Mouse (Mus musculus) right cerebral cortex, postnatal 36 days (tissue): ENCODE measurements around the gene Exosc5.

Source experiments
- DNase-seq, 2 experiments: peaks; one replicate each; pipeline ENCODE4 v3.0.0; 2022; ENCODE audit warnings: low spot score in 2 of 2, mixed read lengths in 1 of 2

Exosc5 gene

DNA sequence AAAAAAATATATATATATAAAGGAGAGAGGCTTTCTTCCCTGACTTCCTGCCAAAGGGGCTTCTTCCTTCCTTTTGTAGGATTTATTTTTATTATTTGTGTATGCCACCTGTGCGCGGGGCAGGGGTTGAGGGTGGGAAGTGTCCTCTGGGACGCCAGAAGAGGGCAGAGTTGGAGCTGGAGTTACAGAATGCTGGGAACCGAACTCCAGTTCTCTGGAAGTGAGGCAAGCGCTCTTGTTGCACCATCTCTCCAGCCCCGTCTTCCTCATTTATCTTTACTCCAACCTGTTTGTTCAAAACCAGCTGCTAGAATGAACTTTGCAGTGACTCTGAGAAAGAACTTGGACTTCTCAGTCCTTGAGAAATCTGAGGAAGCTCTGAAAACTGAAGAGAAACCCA, 21.0 kb downstream of the Exosc5 start:
- no peak for DNase-seq

DNA sequence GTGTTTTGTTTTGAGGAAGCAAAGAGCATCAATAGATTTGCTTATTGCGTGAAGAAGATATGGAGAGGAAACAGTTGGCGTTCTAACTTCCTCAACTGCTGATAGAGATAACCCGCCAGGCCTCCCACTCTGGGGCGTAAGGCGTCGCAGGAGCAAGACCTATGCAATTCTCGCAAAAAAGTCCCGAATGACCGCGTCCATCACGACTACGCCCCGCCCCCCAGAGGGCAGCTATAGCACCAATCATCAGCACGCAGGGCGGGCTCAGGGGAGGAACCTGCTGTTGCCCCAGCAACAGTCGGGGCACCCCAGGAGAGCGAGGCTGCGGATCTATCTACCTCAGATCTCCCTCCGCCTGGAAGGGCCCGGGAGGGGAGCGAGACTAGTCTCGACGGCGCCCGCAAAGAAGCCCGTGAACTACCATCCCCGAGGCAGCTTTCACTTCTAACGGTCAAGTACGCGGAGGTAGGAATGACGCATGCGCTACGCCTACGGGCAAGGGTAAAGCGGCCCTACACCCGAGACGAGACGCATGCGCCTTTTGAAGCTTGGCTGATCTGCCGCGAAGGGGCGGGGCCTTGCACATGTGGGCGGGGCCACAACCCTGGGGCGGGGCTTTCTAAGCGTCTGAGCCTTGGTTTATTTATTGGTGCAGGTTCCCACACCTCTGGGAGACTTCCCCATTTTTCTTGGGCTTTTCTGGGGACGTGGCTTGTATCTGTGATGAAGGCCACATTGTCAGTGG, 21.7 kb downstream of the Exosc5 start, which contains the start of gene B9d2:
TSS of gene B9d2 (plus strand) at position 267 of the 745 bp plus-strand sequence.
- peak; percentile 91 to 92 for DNase-seq

DNA sequence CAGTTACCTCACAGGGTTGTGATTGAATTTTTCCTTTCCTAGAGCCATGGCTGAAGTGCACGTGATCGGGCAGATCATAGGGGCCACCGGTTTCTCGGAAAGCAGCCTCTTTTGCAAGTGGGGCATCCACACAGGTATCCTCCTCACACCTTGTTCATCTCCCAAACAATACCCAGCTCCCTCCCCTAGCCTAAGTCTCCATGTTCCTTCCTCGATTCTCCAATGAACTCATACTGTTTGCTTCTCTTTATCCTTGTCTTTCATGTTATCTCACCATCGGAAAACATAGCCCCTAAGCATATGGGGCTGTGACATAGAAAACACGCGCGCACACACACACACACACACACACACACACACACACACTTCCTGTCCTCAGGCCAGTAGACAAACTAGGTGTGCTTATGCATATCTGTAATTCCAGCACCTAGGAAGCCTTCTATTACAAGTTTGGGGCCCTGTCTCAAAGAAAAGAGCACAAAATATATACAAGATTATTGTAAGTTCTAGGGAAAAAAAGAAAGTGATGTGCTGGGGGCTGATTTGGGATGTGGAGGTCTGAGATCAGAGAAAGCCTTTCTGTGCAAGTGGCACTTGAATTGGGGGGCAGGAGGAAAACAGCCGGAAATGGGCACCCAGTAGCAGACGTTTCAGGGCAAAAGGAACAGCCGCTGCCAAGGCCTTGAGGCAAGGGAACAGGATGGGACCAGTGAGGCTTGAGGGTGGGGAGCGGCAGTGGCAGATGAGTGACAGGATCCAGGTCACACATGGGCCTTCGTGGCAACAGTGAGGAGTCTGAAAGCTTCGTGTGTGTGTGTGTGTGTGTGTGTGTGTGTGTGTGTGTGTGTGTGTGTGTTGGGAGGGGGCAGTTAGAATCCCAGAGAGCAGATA, 22.6 kb downstream of the Exosc5 start:
- DNase-seq, result no peak

DNA sequence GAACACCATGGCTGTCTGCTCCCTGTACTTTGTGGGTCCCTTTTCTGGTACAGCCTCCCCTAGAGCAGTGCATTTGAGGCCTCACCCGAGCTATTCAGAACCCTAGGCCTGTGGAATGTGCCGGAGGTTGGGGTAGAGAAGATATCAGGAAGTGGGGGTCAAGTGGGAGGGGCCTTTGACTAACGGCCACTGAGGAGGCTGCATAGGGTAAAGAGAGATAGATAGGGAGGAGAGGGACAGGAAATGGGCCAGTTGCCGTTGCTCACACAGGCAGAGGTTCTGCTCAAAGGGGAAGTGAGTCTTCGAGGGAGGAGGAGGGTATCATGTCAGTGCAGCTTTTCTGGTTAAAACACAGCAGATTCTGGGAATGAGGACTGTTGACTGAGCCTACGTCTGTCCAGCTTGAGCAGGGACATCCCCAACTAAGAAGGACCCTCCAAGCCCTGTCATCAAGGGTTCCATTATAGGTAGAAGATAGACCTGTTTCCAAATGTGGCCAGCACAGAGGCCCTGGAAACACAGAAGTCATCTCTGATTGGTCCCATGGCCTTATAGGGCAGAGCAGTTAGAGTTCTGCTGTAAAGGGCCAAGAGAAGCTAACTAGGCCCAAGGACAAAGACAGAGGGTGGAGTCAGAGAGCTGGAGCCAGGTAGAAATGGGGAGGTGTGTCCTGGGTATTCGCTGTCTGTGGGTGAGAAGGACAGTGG, 24.7 kb downstream of the Exosc5 start:
- DNase-seq, result no peak

DNA sequence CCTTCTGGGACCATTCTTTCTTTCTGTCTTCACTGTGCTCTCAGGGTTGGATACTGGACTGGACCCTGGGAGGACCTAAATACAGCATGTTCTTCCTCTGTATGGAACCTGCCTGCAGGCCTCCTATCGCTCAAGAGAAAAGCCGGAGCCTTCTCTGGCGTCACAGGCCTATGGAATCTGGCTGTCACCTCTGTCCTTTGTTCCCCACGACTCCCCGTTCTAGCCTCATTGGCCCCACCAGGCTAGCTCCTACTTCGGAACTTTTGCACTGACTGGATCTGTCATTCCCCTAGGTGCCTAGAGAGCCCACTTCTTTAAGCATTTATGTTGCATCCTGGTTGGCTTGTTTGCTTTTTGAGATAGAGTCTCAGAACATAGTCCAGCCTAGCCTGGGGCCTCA, 25.7 kb downstream of the Exosc5 start:
- no peak for DNase-seq

DNA sequence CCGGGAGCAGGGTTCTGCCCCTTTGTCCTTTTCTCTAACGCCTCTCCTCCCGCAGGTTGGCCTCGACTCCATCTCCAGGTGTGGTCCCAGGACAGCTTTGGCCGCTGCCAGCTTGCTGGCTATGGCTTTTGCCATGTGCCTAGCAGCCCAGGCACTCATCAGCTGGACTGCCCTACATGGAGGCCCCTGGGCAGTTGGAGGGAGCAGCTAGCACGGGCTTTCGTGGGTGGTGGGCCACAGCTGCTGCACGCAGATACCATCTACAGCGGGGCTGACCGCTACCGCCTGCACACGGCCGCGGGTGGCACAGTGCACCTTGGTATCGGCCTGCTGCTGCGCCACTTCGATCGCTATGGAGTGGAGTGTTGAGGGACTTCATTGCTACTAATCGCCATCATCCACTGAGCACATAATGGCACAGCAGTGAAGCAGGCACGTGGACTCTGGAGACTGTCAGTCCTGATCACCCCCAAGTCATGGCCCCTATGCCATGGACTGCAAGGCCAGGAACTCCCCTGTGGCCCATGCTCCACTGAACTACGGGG, 27.0 kb downstream of the Exosc5 start:
- no peak for DNase-seq

DNA sequence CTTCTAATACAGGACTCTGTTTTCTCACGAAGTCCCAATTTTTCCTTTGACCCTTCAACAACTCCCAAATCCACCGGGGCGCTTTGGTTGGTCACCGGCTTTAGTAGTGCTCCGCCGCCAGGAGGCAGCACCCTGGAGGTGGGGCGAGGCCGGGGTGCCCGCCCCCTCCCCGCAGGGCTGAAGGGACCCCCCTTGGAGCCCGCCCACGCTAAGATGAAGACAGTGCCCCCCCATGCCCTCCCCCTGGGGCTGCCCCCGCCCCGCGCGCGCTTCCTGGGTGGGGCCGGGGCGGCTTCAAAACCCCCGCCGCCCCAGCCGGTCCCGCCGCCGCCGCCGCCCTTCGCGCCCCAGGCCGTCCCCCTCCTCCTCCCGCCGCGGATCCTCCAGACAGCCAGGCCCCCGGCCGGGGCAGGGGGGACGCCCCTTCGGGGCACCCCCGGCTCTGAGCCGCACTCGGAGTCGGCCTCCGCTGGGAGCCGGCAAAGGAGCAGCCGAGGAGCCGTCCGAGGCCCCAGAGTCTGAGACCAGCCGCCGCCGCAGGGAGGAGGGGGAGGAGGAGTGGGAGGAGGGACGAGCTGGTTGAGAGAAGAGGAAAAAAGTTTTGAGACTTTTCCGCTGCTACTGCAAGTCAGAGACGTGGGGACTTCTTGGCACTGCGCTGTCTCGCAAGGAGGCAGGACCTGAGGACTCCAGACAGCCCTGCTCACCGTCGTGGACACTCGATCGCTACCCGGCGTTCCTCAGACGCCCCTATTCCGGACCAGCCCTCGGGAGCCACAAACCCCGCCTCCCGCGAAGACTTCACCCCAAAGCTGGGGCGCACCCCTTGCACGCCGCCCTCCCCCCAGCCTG, 27.9 kb downstream of the Exosc5 start, which contains the start of gene Tgfb1:
TSS of gene Tgfb1 (plus strand) at position 323 of the 852 bp plus-strand sequence.
- DNase-seq, result no peak

DNA sequence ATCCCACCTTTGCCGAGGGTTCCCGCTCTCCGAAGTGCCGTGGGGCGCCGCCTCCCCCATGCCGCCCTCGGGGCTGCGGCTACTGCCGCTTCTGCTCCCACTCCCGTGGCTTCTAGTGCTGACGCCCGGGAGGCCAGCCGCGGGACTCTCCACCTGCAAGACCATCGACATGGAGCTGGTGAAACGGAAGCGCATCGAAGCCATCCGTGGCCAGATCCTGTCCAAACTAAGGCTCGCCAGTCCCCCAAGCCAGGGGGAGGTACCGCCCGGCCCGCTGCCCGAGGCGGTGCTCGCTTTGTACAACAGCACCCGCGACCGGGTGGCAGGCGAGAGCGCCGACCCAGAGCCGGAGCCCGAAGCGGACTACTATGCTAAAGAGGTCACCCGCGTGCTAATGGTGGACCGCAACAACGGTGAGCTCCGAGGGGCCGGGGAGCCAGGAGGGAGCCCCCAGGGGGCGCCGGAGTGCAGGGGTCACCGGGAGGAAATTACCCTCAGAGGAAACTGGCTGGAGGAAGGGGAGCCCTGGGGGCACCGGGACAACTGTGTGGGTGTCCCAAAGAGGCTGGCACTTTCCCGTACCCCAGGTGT, 28.9 kb downstream of the Exosc5 start:
- no peak for DNase-seq

DNA sequence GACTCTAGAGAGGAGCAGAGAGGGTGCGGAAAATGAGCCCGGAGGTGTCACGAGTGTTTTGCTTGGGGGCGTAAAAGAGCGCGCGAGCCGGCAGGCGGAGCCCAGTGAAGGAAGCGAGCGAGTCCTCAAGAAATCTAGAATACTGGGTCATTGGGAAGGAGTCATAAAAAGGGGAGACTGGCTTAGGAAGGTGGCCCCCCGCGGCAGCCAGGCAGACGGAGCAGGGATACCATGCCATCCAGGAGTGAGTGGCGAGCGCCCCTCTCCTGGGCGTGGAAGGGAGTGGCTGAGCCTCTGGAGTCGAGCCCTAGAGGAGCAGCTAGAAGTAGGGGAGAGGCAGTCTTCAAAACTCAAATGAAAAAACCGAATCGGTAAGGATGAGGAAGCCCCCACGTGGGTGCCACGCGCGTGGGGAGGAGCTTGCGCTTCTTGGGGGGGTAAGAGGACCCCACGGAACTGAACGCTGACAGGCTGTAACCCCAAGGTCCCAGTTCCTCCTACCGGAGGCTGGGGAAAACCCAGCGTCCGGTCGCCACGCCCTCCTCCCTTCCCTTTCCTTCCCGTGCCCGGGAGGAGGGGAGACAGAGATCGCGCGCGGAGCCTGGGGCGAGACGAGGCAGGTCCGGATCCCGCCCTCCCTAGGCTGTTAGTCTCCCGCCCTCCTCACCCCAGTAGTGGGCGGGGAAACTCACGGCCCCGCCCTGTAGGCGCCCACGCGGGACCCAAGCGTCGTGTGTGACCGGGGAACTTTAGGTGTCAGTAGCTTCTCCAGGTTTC, 30.0 kb downstream of the Exosc5 start:
- DNase-seq, result no peak

DNA sequence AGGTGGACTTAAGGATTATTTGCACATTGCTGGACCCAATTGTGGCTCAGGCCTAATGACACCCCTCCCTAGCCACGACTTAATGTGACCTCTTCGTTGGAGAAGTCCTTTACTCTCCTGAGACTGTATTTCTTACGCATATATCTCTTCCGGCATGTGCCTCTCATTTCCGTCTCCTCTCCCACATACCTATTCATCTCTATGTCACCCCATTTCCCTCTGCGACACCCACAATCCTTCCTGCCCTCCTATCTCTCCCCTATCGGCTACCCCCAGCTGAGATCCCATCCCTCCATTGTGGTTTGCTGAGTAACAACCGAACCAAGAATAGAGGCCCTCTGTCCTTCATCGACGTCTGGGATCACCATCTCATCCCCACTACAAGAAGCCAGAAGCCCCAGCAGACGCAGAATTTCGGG, 30.6 kb downstream of the Exosc5 start:
- DNase-seq, result no peak

DNA sequence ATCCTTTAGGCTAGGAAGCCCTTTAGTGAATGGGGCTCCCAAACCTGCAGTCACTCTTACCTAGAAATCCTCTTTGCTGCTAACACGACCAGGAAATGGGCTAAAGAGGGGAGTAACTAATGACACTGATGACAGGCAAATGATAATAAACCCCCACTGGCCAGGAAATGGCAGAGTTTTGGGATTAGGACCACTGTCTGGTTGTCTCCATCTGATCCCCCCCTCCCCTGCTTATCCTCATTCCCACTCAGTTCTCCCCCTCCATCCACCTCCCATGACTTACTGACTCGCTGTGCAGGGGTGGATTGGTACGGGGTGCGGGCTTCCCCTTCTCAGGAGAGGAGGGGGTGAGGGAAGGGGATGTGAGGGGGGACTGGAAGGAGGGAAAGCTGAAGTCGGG, 31.1 kb downstream of the Exosc5 start:
- no peak for DNase-seq

DNA sequence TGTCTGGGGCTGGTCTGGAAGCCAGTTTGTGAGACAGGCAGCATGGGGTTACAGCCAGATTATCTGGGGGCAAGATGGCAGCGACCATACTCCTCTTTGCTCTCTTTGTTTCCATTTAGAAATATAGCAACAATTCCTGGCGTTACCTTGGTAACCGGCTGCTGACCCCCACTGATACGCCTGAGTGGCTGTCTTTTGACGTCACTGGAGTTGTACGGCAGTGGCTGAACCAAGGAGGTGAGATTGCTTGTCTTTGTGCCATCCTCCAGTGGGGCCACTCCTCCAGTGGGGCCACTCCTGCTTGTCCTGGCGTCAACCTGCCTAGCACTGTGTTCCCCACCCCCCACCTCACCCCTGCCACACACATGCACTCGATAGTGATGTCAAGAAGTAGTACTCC, 35.1 kb downstream of the Exosc5 start:
- no peak for DNase-seq

DNA sequence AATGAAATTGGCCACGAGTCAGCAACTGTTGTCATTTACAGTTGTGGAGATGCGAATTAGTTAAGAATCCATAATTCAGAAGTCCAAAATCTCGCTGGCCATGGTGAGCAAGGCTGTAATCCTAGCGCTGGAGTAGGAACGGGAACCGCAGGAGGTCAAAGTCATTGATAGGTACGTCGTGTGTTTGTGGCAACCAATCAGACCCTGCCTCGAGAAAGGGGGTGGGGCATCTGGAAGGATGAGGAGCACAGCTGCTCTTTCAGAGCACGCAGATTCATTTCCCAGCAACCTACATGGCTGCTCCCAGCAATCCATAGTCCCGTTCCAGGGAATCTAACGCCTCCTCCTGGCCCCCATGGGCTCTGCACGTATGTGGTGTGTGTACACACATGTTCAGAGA, 40.9 kb downstream of the Exosc5 start:
- no peak for DNase-seq

DNA sequence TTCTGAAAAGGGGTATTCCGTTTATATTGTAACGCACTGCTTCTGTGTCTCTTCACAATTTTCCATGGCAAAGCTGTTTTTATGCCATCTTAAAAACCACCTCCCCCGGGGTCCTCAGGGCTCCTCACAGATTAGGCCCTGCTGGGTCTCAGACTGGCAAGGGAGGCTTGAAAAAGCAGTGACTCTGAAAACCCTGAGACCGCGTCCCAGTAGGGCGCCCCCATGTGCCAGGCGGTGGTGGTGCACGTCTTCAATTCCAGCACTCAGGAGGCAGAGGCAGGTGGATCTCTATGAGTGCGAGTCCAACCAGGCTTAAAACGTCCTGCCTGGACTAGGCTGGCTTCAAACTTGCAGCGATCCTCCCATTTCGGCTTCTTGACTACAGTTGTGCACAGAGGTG, 41.8 kb downstream of the Exosc5 start:
- no peak for DNase-seq

DNA sequence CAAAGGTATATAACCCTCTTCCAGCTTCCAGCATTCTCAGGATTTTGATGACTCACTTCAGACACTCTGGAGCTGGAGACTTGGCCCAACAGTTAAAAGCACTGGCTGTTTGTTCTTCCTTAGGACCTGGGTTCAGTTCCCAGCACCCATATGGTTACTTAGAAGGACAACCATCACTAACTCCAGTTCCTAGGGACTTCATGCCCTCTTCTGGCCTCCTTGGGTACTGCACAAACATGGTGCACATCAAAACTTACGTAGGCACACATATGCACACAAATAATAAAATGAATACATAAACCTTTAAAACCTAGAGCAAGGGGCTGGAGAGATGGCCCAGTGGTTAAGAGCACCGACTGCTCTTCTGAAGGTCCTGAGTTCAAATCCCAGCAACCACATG, 43.4 kb downstream of the Exosc5 start:
- no peak for DNase-seq

DNA sequence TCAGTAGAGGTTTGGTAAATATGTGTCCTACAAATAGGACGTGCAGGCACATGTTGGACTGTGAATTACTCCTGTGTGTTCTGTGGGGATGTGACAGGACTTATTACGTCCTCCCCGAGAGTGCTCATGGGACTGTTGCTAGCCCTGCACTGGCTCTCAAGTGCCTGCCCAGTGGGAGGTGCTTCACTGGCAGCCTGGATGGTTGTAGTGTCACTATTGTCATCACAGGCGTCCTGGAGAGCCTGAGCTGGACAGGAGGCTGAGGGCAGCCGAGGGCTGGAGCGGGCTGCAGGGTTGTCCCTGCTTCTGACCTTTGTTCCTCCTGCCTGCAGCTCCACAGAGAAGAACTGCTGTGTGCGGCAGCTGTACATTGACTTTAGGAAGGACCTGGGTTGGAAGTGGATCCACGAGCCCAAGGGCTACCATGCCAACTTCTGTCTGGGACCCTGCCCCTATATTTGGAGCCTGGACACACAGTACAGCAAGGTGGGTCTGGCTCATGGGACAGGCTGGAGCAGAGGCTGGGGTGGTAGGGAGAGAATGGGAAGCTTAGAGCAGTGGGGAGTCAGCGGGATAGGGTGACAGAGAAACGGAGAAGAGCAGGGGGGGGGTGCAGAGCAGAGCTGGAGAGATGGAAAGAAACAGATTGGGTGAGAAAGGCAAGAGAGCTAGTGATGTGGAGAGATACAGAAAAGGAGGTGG, 45.0 kb downstream of the Exosc5 start:
- no peak for DNase-seq

DNA sequence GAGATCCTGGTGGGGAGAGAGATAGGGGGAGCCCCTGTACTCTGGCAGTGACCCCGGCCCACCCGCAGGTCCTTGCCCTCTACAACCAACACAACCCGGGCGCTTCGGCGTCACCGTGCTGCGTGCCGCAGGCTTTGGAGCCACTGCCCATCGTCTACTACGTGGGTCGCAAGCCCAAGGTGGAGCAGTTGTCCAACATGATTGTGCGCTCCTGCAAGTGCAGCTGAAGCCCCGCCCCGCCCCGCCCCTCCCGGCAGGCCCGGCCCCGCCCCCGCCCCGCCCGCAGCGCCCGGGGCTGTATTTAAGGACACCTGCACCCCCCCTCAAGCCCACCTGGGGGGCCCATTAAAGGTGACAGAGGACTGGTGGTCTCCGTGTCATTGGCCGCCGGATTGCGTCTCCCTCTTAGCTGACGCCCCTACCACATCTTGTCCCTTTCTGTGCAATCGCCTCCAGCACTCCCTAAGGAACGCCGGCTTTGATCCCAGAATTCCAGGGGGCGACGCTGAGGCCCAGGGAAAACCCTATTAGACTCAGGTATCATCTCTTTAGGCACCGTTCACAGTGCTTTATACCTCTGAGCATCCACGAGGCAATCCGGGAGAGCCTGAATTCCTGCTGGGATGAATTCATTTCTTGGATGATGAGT, 45.9 kb downstream of the Exosc5 start:
- DNase-seq, result no peak

DNA sequence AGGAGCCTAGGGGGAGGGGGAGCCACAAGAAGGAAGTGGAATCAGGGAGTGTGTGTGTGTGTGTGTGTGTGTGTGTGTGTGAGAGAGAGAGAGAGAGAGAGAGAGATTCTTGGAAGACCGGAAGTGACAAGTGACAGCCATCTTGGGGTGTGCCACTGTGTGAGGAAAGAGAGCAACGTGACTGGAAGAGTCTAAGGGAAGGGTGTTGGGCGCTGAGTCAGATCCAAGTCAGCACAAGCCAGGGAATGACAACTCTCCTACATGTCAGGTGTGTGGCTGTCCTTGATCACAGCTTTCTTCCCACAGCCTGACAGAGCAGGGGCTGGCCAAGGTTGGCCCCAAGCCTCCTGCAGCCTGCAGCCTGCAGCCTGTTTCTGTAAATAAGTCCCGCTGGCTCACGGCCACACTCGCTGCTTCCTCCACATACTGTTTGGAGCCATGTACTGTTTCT, 46.9 kb downstream of the Exosc5 start:
- no peak for DNase-seq
